Comparison of ENCODE assay signal across 24 mouse cellular contexts in the genomic region with DNA sequence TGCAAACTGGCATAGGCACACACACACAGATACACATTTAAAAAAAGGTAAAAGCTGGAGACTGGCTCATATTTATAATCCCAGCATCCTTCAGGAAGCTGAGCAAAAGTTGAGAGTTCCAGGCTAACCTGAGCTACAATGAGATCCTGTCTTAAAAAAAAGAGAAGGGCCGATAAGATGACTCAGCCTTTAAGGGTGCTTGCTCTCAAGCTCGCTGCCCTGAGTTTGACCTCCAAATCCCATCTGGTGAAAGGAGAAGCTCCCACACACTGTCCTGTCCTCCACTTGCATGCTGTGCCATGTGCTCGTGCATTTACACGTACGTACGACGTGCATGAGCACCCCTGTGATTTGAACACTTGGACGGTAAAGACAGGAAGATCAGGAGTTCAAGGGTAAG. TPM values are rescaled to one million over a fixed set of nuclear protein-coding genes. Genes with fewer than 3 reads are reported as not detected.
DNase-seq lines count a peak whose midpoint lies in the region; ATAC-seq and TF ChIP-seq lines count a peak whose summit lies in the region.
"Had no signal": no experiment of that assay in that cellular context is flagged by ENCODE, and none has a peak within 500 bp of the region (broad histone marks: within the 10 kb centered on the region; RNA-seq: fewer than 3 reads in every experiment).

No protein-coding gene starts in this region.

- H3K79me2 ChIP-seq in MEL (ENCODE audit: control insufficient read depth, insufficient read depth, low read length, poor library complexity), result peaks cover 42% of the 10 kb centered on the region

- TF ChIP-seq RAD21 in MEL (IDR thresholded peaks at IDR 0.05; ENCODE audit: low read depth, low read length), result no peak

- H3K4me1 ChIP-seq in liver, embryonic 13.5 days (replicated peaks), result peaks cover 70% of the 10 kb centered on the region
- peaks cover 2 to 36% of the 10 kb centered on the region in 2 experiments; a peak in 3 of 4 replicates for H3K4me1 ChIP-seq in MEL (ENCODE audit: control insufficient read depth in 1 of 2, insufficient read depth in 2 of 2, low read length in 2 of 2)
- H3K4me1 ChIP-seq in liver, embryonic 16.5 days (ENCODE audit: control insufficient read depth, low read depth, low read length), result peaks cover 48% of the 10 kb centered on the region
- H3K4me1 ChIP-seq in forebrain, embryonic 11.5 days (replicated peaks; ENCODE audit: control insufficient read depth, insufficient read depth, low read length), result peaks cover 2% of the 10 kb centered on the region; the same call in 1 of the 2 replicates
- peaks cover 13% of the 10 kb centered on the region for H3K4me1 ChIP-seq in forebrain, embryonic 14.5 days (ENCODE audit: control insufficient read depth, insufficient read depth, low read length)

- no peak for DNase-seq in liver, embryonic 13.5 days
- DNase-seq in liver (no peak), A20 (ENCODE audit: low read depth, low spot score) (peak; percentile 26), MEL (ENCODE audit: low read depth, low spot score) (peak; percentile 82)
- DNase-seq in forebrain, embryonic 11.5 days (ENCODE audit: low spot score), result no peak
- DNase-seq in forebrain, embryonic 14.5 days (ENCODE audit: low spot score), result no peak
- DNase-seq in ovary, postnatal 14 days (ENCODE audit: low spot score), result no peak
- DNase-seq: adrenal gland, adult 8-10 months; adrenal gland, postnatal 36 days; cerebellum, adult 11-12 months; cerebellum, adult 9-10 months; cerebellum, postnatal 36 days; gastrocnemius, postnatal 10 days; heart, adult 18-20 months; heart, postnatal 10 days had no signal

- no peak for ATAC-seq in liver, embryonic 13.5 days (ENCODE audit: low read depth)
- no peak for ATAC-seq in liver, embryonic 16.5 days (ENCODE audit: low read depth)
- ATAC-seq in forebrain, embryonic 11.5 days (replicated peaks; ENCODE audit: low FRiP score), result no peak
- ATAC-seq in forebrain, embryonic 14.5 days, result no peak
- ATAC-seq: forebrain, embryonic 16.5 days; intestine, embryonic 15.5 days had no signal

- H3K4me3 ChIP-seq in liver, embryonic 13.5 days (replicated peaks), result no peak overlapping the region
- no peak overlapping the region for H3K4me3 ChIP-seq in MEL (ENCODE audit: control insufficient read depth in 1 of 2, insufficient read depth in 1 of 2, low read depth in 2 of 2, low read length in 2 of 2)
- no peak overlapping the region for H3K4me3 ChIP-seq in liver, embryonic 16.5 days (ENCODE audit: low read depth, low read length)
- H3K4me3 ChIP-seq in forebrain, embryonic 11.5 days (ENCODE audit: low read depth, low read length), result no peak overlapping the region
- H3K4me3 ChIP-seq in forebrain, embryonic 14.5 days (ENCODE audit: low read depth, low read length), result no peak overlapping the region

- peak overlapping the region; percentile 84 for H3K27ac ChIP-seq in liver, embryonic 13.5 days
- peak overlapping the region; percentile 65 for H3K27ac ChIP-seq in MEL (ENCODE audit: control insufficient read depth, low read depth, low read length)
- peak overlapping the region; percentile 34; the same call in 1 of the 2 replicates for H3K27ac ChIP-seq in liver, embryonic 16.5 days (ENCODE audit: low read length)
- H3K27ac ChIP-seq in forebrain, embryonic 11.5 days (ENCODE audit: low read depth, low read length), result no peak overlapping the region
- H3K27ac ChIP-seq in forebrain, embryonic 14.5 days (ENCODE audit: low read depth, low read length), result no peak overlapping the region
- H3K27ac ChIP-seq: heart, embryonic 10.5 days; hindbrain, embryonic 14.5 days; intestine, embryonic 15.5 days had no signal

- WGBS in liver, embryonic 13.5 days (ENCODE audit: insufficient replicate concordance), result 60% methylated on average over 8 of the region's 8 CpGs
- WGBS in liver, embryonic 16.5 days (ENCODE audit: insufficient replicate concordance), result 59% methylated on average over 8 of the region's 8 CpGs
- WGBS in forebrain, embryonic 11.5 days, result 83% methylated on average over 8 of the region's 8 CpGs
- 82% methylated on average over 8 of the region's 8 CpGs for WGBS in forebrain, embryonic 14.5 days

- H3K9me3 ChIP-seq in liver, embryonic 13.5 days (replicated peaks), result no peaks in the 10 kb centered on the region
- no peaks in the 10 kb centered on the region for H3K9me3 ChIP-seq in MEL (replicated peaks; ENCODE audit: insufficient read depth, low read length)
- H3K9me3 ChIP-seq in liver, embryonic 16.5 days (replicated peaks; ENCODE audit: control insufficient read depth, low read length), result no peaks in the 10 kb centered on the region
- no peaks in the 10 kb centered on the region for H3K9me3 ChIP-seq in forebrain, embryonic 11.5 days (ENCODE audit: control insufficient read depth, low read length)
- no peaks in the 10 kb centered on the region for H3K9me3 ChIP-seq in forebrain, embryonic 14.5 days (replicated peaks; ENCODE audit: control insufficient read depth, low read length)
- H3K9me3 ChIP-seq: embryonic facial prominence, embryonic 13.5 days; forebrain, embryonic 10.5 days; G1E; heart, embryonic 10.5 days; intestine, embryonic 15.5 days had no signal

- TF ChIP-seq EP300 in MEL (IDR thresholded peaks at IDR 0.05; ENCODE audit: low read depth in 1 of 2, low read length in 2 of 2), result peak; percentile 27 to 30; a peak in 1 of 4 replicates

- H3K4me2 ChIP-seq in liver, embryonic 13.5 days, result peak overlapping the region; percentile 94
- H3K4me2 ChIP-seq in liver, embryonic 16.5 days (ENCODE audit: low read depth, low read length), result no peak overlapping the region; the same call in none of the 2 replicates
- H3K4me2 ChIP-seq in forebrain, embryonic 11.5 days (ENCODE audit: low read depth, low read length, severe bottlenecking), result no peak overlapping the region
- H3K4me2 ChIP-seq in forebrain, embryonic 14.5 days (ENCODE audit: low read length), result no peak overlapping the region

- H3K36me3 ChIP-seq in liver, embryonic 13.5 days, result peaks cover 57% of the 10 kb centered on the region
- peaks cover 9 to 29% of the 10 kb centered on the region in 2 experiments; a peak in 3 of 4 replicates for H3K36me3 ChIP-seq in MEL (ENCODE audit: control insufficient read depth in 1 of 2, insufficient read depth in 2 of 2, low read length in 2 of 2)
- peaks cover 36% of the 10 kb centered on the region for H3K36me3 ChIP-seq in liver, embryonic 16.5 days (ENCODE audit: control insufficient read depth, insufficient read depth)
- no peaks in the 10 kb centered on the region for H3K36me3 ChIP-seq in forebrain, embryonic 11.5 days (ENCODE audit: control insufficient read depth, insufficient read depth, low read length)
- peaks cover 25% of the 10 kb centered on the region for H3K36me3 ChIP-seq in forebrain, embryonic 14.5 days (ENCODE audit: control insufficient read depth, insufficient read depth, low read length)
- H3K36me3 ChIP-seq: heart, embryonic 10.5 days; intestine, embryonic 15.5 days had no signal

- no peak overlapping the region for H3K9ac ChIP-seq in liver, embryonic 13.5 days
- no peak overlapping the region; the same call in 1 of the 2 replicates for H3K9ac ChIP-seq in MEL (ENCODE audit: control insufficient read depth, low read depth, low read length, poor library complexity, severe bottlenecking)
- no peak overlapping the region for H3K9ac ChIP-seq in liver, embryonic 16.5 days (ENCODE audit: low read depth, low read length)
- H3K9ac ChIP-seq in forebrain, embryonic 11.5 days (ENCODE audit: low read length), result no peak overlapping the region
- no peak overlapping the region for H3K9ac ChIP-seq in forebrain, embryonic 14.5 days (ENCODE audit: low read length)
- H3K9ac ChIP-seq: hindbrain, embryonic 14.5 days; intestine, embryonic 15.5 days had no signal

- no peak for TF ChIP-seq CTCF in MEL (IDR thresholded peaks at IDR 0.05 in 2 of 3, conservative IDR thresholded peaks at IDR 0.05 in 1 of 3; ENCODE audit: control insufficient read depth in 1 of 3, insufficient read depth in 1 of 3, low read depth in 2 of 3, low read length in 3 of 3, poor library complexity in 1 of 3, severe bottlenecking in 1 of 3)

- peaks cover 23% of the 10 kb centered on the region for H3K27me3 ChIP-seq in liver, embryonic 13.5 days
- H3K27me3 ChIP-seq in MEL (ENCODE audit: control insufficient read depth in 1 of 2, insufficient read depth in 2 of 2, low read length in 2 of 2), result no peaks in the 10 kb centered on the region
- H3K27me3 ChIP-seq in liver, embryonic 16.5 days (ENCODE audit: control insufficient read depth, insufficient read depth, low read depth, low read length), result peaks cover 10% of the 10 kb centered on the region
- peaks cover 19% of the 10 kb centered on the region for H3K27me3 ChIP-seq in forebrain, embryonic 11.5 days (ENCODE audit: control insufficient read depth, insufficient read depth, low read length)
- H3K27me3 ChIP-seq in forebrain, embryonic 14.5 days (replicated peaks; ENCODE audit: control insufficient read depth, insufficient read depth, low read length), result no peaks in the 10 kb centered on the region; the same call in 1 of the 2 replicates

- TF ChIP-seq POLR2A in MEL (IDR thresholded peaks at IDR 0.05; ENCODE audit: control insufficient read depth in 1 of 2, insufficient read depth in 1 of 2, low read depth in 1 of 2, low read length in 2 of 2, poor library complexity in 1 of 2), result no peak

RNA-seq across cellular contexts. Expression of a gene that starts 0.9 kb away (rescaled TPM):
- 9.3 and 10.4 TPM in 2 replicates for polyA plus RNA-seq in liver, embryonic 13.5 days (2015; fragmentation: Nextera tagmentation; extraction: Ambion mirVana)
- 53.7 and 62.3 TPM in 2 replicates for total RNA-seq in MEL (2012; rRNA removed)
- 10 to 100 TPM in 1 of 2 experiments, not detected in 1; 83.4 TPM for polyA plus RNA-seq in MEL (2012; ENCODE audit: insufficient read depth in 1 of 2, insufficient read length in 2 of 2, low read depth in 1 of 2, low replicate concordance in 2 of 2, missing spikeins in 1 of 2)
- polyA plus RNA-seq in liver, embryonic 16.5 days (2015; fragmentation: Nextera tagmentation; extraction: Ambion mirVana), result 12.5 and 13.6 TPM in 2 replicates
- 7.2 and 9.5 TPM in 2 replicates for polyA plus RNA-seq in forebrain, embryonic 11.5 days (2014; fragmentation: Nextera tagmentation; extraction: Ambion mirVana)
- polyA plus RNA-seq in forebrain, embryonic 14.5 days (2014; fragmentation: Nextera tagmentation; extraction: Ambion mirVana), result 4.8 and 5.5 TPM in 2 replicates

RNA-seq across cellular contexts. Expression of a gene that starts 5.8 kb away (rescaled TPM):
- polyA plus RNA-seq in liver, embryonic 13.5 days (2015; fragmentation: Nextera tagmentation; extraction: Ambion mirVana), result 469 and 494 TPM in 2 replicates
- total RNA-seq in MEL (2012; rRNA removed), result 178 and 234 TPM in 2 replicates
- 100 to 1,000 TPM in 1 of 2 experiments, not detected in 1; 262 TPM for polyA plus RNA-seq in MEL (2012; ENCODE audit: insufficient read depth in 1 of 2, insufficient read length in 2 of 2, low read depth in 1 of 2, low replicate concordance in 2 of 2, missing spikeins in 1 of 2)
- polyA plus RNA-seq in liver, embryonic 16.5 days (2015; fragmentation: Nextera tagmentation; extraction: Ambion mirVana), result 394 and 409 TPM in 2 replicates
- polyA plus RNA-seq in forebrain, embryonic 11.5 days (2014; fragmentation: Nextera tagmentation; extraction: Ambion mirVana), result 14.2 and 17.5 TPM in 2 replicates
- polyA plus RNA-seq in forebrain, embryonic 14.5 days (2014; fragmentation: Nextera tagmentation; extraction: Ambion mirVana), result 0.74 and 0.99 TPM in 2 replicates
- total RNA-seq: heart, adult 18-20 months had no signal

RNA-seq across cellular contexts. Expression of a gene that starts 13.8 kb away (rescaled TPM):
- 44.7 and 48.6 TPM in 2 replicates for polyA plus RNA-seq in liver, embryonic 13.5 days (2015; fragmentation: Nextera tagmentation; extraction: Ambion mirVana)
- total RNA-seq in MEL (2012; rRNA removed), result 9.7 and 10.7 TPM in 2 replicates
- polyA plus RNA-seq in MEL (2012; ENCODE audit: insufficient read depth in 1 of 2, insufficient read length in 2 of 2, low read depth in 1 of 2, low replicate concordance in 2 of 2, missing spikeins in 1 of 2), result 10 to 100 TPM in 1 of 2 experiments, not detected in 1; 17.3 TPM
- 65.7 and 73.0 TPM in 2 replicates for polyA plus RNA-seq in liver, embryonic 16.5 days (2015; fragmentation: Nextera tagmentation; extraction: Ambion mirVana)
- polyA plus RNA-seq in forebrain, embryonic 11.5 days (2014; fragmentation: Nextera tagmentation; extraction: Ambion mirVana), result 37.8 and 39.6 TPM in 2 replicates
- 27.1 and 30.0 TPM in 2 replicates for polyA plus RNA-seq in forebrain, embryonic 14.5 days (2014; fragmentation: Nextera tagmentation; extraction: Ambion mirVana)

RNA-seq across cellular contexts. Expression of a gene that starts 29.7 kb away (rescaled TPM):
- polyA plus RNA-seq in liver, embryonic 13.5 days (2015; fragmentation: Nextera tagmentation; extraction: Ambion mirVana), result 0.12 and 0.13 TPM in 2 replicates
- 0.49 and 0.77 TPM in 2 replicates for total RNA-seq in MEL (2012; rRNA removed)
- 1 to 10 TPM in 1 of 2 experiments, not detected in 1; 4.5 TPM for polyA plus RNA-seq in MEL (2012; ENCODE audit: insufficient read depth in 1 of 2, insufficient read length in 2 of 2, low read depth in 1 of 2, low replicate concordance in 2 of 2, missing spikeins in 1 of 2)
- polyA plus RNA-seq in liver, embryonic 16.5 days (2015; fragmentation: Nextera tagmentation; extraction: Ambion mirVana), result 0.09 and 0.15 TPM in 2 replicates
- 14.2 and 15.9 TPM in 2 replicates for polyA plus RNA-seq in forebrain, embryonic 11.5 days (2014; fragmentation: Nextera tagmentation; extraction: Ambion mirVana)
- 24.5 and 40.2 TPM in 2 replicates for polyA plus RNA-seq in forebrain, embryonic 14.5 days (2014; fragmentation: Nextera tagmentation; extraction: Ambion mirVana)

RNA-seq across cellular contexts. Expression of a gene that starts 35.6 kb away (rescaled TPM):
- 84.1 and 90.4 TPM in 2 replicates for polyA plus RNA-seq in liver, embryonic 13.5 days (2015; fragmentation: Nextera tagmentation; extraction: Ambion mirVana)
- total RNA-seq in MEL (2012; rRNA removed), result 60.6 and 75.5 TPM in 2 replicates
- polyA plus RNA-seq in MEL (2012; ENCODE audit: insufficient read depth in 1 of 2, insufficient read length in 2 of 2, low read depth in 1 of 2, low replicate concordance in 2 of 2, missing spikeins in 1 of 2), result 100 to 1,000 TPM in 1 of 2 experiments, not detected in 1; 115 TPM
- polyA plus RNA-seq in liver, embryonic 16.5 days (2015; fragmentation: Nextera tagmentation; extraction: Ambion mirVana), result 41.2 and 47.8 TPM in 2 replicates
- 86.2 and 87.8 TPM in 2 replicates for polyA plus RNA-seq in forebrain, embryonic 11.5 days (2014; fragmentation: Nextera tagmentation; extraction: Ambion mirVana)
- 58.0 and 71.5 TPM in 2 replicates for polyA plus RNA-seq in forebrain, embryonic 14.5 days (2014; fragmentation: Nextera tagmentation; extraction: Ambion mirVana)
- total RNA-seq: CH12.LX had no signal

Comparison
In these comparisons a context has a peak if more than half of its experiments do, and no peak if none do; other contexts are left out.
1. DNase-seq: peak in A20 (single experiment) and MEL (single experiment); none in liver, embryonic 13.5 days (single experiment), liver (single experiment), forebrain, embryonic 11.5 days (single experiment), forebrain, embryonic 14.5 days (single experiment) and ovary, postnatal 14 days (single experiment).
2. H3K27ac ChIP-seq: peak in liver, embryonic 13.5 days (single experiment), MEL (single experiment) and liver, embryonic 16.5 days (single experiment); none in forebrain, embryonic 11.5 days (single experiment) and forebrain, embryonic 14.5 days (single experiment).